Mouse (Mus musculus): ENCODE results near the gene Csf2rb.
"Not testable (repeated sequence)": the region's sequence is repeated elsewhere in the genome, so short reads cannot be mapped to it uniquely, and the experiment has no call there.

The Csf2rb gene

GRCm38 (mm10) chr15:78326747-78327146 is 1.2 kb downstream of the Csf2rb start:
- DNase-seq (ENCODE audit: inconsistent age in 2 of 2, low spot score in 1 of 2), result no peak

- not testable (repeated sequence) for DNase-seq (ENCODE audit: inconsistent age in 2 of 2, low spot score in 1 of 2)
Observed at GRCm38 (mm10) chr15:78327753-78328341, 2.3 kb downstream of the Csf2rb start.

- no peak for DNase-seq (ENCODE audit: inconsistent age in 2 of 2, low spot score in 1 of 2)
Observed at GRCm38 (mm10) chr15:78328520-78329097, 3.1 kb downstream of the Csf2rb start.

GRCm38 (mm10) chr15:78329972-78330371 is 4.4 kb downstream of the Csf2rb start:
- DNase-seq (ENCODE audit: inconsistent age in 2 of 2, low spot score in 1 of 2), result not testable (repeated sequence)

GRCm38 (mm10) chr15:78330706-78331105 is 5.2 kb downstream of the Csf2rb start:
- DNase-seq (ENCODE audit: inconsistent age in 2 of 2, low spot score in 1 of 2), result peak; percentile 43 to 86

- no peak for DNase-seq (ENCODE audit: inconsistent age in 2 of 2, low spot score in 1 of 2)
Observed at GRCm38 (mm10) chr15:78331523-78332340, 6.2 kb downstream of the Csf2rb start.

- no peak for DNase-seq (ENCODE audit: inconsistent age in 2 of 2, low spot score in 1 of 2)
Observed at GRCm38 (mm10) chr15:78332981-78333380, 7.4 kb downstream of the Csf2rb start.

GRCm38 (mm10) chr15:78334380-78334779 is 8.8 kb downstream of the Csf2rb start:
- DNase-seq (ENCODE audit: inconsistent age in 2 of 2, low spot score in 1 of 2), result no peak

GRCm38 (mm10) chr15:78339627-78340423 is 14.3 kb downstream of the Csf2rb start:
- DNase-seq (ENCODE audit: inconsistent age in 2 of 2, low spot score in 1 of 2), result peak; percentile 70 to 90

- DNase-seq (ENCODE audit: inconsistent age in 2 of 2, low spot score in 1 of 2), result not testable (repeated sequence)
Observed at GRCm38 (mm10) chr15:78340919-78341318, 15.4 kb downstream of the Csf2rb start.

- no peak for DNase-seq (ENCODE audit: inconsistent age in 2 of 2, low spot score in 1 of 2)
Observed at GRCm38 (mm10) chr15:78343683-78344082, 18.1 kb downstream of the Csf2rb start.

- no peak for DNase-seq (ENCODE audit: inconsistent age in 2 of 2, low spot score in 1 of 2)
Observed at GRCm38 (mm10) chr15:78344567-78344966, 19.0 kb downstream of the Csf2rb start.

GRCm38 (mm10) chr15:78351586-78352165 is 26.1 kb downstream of the Csf2rb start:
- no peak for DNase-seq (ENCODE audit: inconsistent age in 2 of 2, low spot score in 1 of 2)

- peak; percentile 46 to 85 for DNase-seq (ENCODE audit: inconsistent age in 2 of 2, low spot score in 1 of 2)
Observed at GRCm38 (mm10) chr15:78354958-78355357, 29.4 kb downstream of the Csf2rb start.

- DNase-seq (ENCODE audit: inconsistent age in 2 of 2, low spot score in 1 of 2), result no peak
Observed at GRCm38 (mm10) chr15:78355548-78355947, 30.0 kb downstream of the Csf2rb start.

GRCm38 (mm10) chr15:78365916-78366315 is 40.4 kb downstream of the Csf2rb start:
- DNase-seq (ENCODE audit: inconsistent age in 2 of 2, low spot score in 1 of 2), result no peak

GRCm38 (mm10) chr15:78366875-78367274 is 41.3 kb downstream of the Csf2rb start:
- DNase-seq (ENCODE audit: inconsistent age in 2 of 2, low spot score in 1 of 2), result no peak

GRCm38 (mm10) chr15:78367811-78368210 is 42.3 kb downstream of the Csf2rb start:
- DNase-seq (ENCODE audit: inconsistent age in 2 of 2, low spot score in 1 of 2), result no peak

- peak; percentile 75 to 85 for DNase-seq (ENCODE audit: inconsistent age in 2 of 2, low spot score in 1 of 2)
Observed at GRCm38 (mm10) chr15:78368926-78369346, 43.4 kb downstream of the Csf2rb start.

GRCm38 (mm10) chr15:78369641-78370040 is 44.1 kb downstream of the Csf2rb start:
- no peak for DNase-seq (ENCODE audit: inconsistent age in 2 of 2, low spot score in 1 of 2)

GRCm38 (mm10) chr15:78372796-78373195 is 47.2 kb downstream of the Csf2rb start:
- DNase-seq (ENCODE audit: inconsistent age in 2 of 2, low spot score in 1 of 2), result no peak

All from adrenal gland, adult (tissue).